Mouse (Mus musculus): Measurements from ENCODE around the gene D6Wsu163e. TPM values are rescaled to one million over a fixed set of nuclear protein-coding genes. Genes with fewer than 3 reads are reported as not detected.

Gene D6Wsu163e
- polyA plus RNA-seq, 1 experiment from 2014 or later: 29.2 TPM

DNA sequence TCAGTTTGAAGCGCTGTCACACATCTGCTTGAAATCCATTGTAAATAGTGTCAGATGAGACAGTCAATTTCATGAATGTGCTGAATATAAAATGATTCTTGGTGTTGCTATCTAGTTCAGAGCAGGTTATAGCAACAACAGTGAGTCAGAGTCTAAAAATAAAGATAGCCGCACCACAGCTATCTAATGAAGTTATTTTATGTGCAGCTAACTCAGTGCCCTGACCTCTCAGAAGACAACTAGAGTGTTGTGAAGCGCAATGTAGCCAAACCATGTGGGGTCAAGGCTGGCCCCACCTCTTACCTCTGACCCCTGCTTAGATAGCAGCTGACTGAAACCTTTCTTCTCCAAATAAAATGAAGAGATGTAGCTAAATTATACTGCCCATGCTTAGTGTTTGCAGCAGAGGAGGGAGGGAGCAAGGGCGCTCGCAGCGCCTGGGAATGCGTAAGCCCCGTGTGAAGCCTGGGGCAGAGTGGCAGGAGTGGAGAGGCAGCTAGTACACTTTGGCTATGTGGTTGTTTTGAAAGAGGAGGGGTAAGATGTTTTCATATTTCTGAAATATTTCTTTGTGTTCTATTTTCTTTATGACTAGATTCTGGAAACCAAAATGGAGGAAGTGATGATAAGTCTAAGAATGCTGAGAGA, 21.7 kb downstream of the D6Wsu163e start:
- Histone ChIP-seq H3K4me2 (no peak overlapping the region), H3K9me3 (no peaks in the 10 kb centered on the region), H3K36me3 (replicated peaks) (peaks cover 27% of the 10 kb centered on the region), H3K4me3 (no peak overlapping the region), H3K27ac (no peak overlapping the region), H3K4me1 (no peaks in the 10 kb centered on the region), H3K27me3 (replicated peaks) (no peaks in the 10 kb centered on the region), H3K9ac (no peak overlapping the region)
- no peak for ATAC-seq (replicated peaks)
- 89% methylated on average over 8 of the region's 8 CpGs for WGBS

GRCm38 (mm10) chr6:126962709-126963108, 22.9 kb downstream of the D6Wsu163e start:
- no peak for ATAC-seq (replicated peaks)
- WGBS: 91% methylated on average over 5 of the region's 5 CpGs
- H3K27ac ChIP-seq: no peak overlapping the region

DNA sequence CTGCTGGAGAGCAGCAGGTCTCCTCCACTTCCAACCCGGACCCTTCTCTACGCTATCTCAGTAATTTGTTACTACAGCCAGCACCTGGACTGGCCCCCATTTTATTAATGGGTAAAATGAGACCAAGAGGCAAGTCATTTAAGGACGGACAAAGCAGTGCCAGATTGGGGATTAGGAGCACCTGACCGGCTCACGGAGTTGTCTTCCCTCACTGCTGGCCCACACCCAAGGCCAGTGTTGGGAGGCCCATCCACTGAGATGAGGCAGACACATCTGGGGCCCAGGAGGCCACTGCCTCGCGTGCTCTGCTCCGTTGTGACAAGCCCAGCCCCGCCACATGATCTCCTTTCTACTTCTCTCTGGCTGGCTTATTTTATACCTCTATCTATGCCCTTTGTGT, 23.7 kb downstream of the D6Wsu163e start:
- Histone ChIP-seq H3K4me1 (no peaks in the 10 kb centered on the region), H3K27me3 (replicated peaks) (no peaks in the 10 kb centered on the region), H3K9me3 (no peaks in the 10 kb centered on the region), H3K36me3 (replicated peaks) (peaks cover 20% of the 10 kb centered on the region; the same call in 1 of the 2 replicates), H3K4me3 (no peak overlapping the region), H3K4me2 (no peak overlapping the region), H3K27ac (no peak overlapping the region), H3K9ac (no peak overlapping the region)
- WGBS: 88% methylated on average over 9 of the region's 9 CpGs
- no peak for ATAC-seq (replicated peaks)

More at GRCm38 (mm10) chr6:126962709-126963108, 22.9 kb downstream of the D6Wsu163e start:
- H3K27me3 ChIP-seq (replicated peaks): no peaks in the 10 kb centered on the region
- no peaks in the 10 kb centered on the region for H3K4me1 ChIP-seq
- H3K9ac ChIP-seq: no peak overlapping the region
- H3K4me3 ChIP-seq: no peak overlapping the region
- no peaks in the 10 kb centered on the region for H3K9me3 ChIP-seq
- no peak overlapping the region for H3K4me2 ChIP-seq
- peaks cover 24% of the 10 kb centered on the region; the same call in 1 of the 2 replicates for H3K36me3 ChIP-seq (replicated peaks)

- Histone ChIP-seq H3K36me3 (replicated peaks) (peaks cover 16% of the 10 kb centered on the region), H3K9me3 (no peaks in the 10 kb centered on the region), H3K9ac (no peak overlapping the region), H3K4me3 (no peak overlapping the region), H3K4me1 (no peaks in the 10 kb centered on the region), H3K4me2 (no peak overlapping the region), H3K27ac (no peak overlapping the region), H3K27me3 (replicated peaks) (no peaks in the 10 kb centered on the region)
- WGBS: 91% methylated on average over 14 of the region's 14 CpGs
- ATAC-seq (replicated peaks): no peak
Observed at GRCm38 (mm10) chr6:126966241-126967026, 26.7 kb downstream of the D6Wsu163e start.

DNA sequence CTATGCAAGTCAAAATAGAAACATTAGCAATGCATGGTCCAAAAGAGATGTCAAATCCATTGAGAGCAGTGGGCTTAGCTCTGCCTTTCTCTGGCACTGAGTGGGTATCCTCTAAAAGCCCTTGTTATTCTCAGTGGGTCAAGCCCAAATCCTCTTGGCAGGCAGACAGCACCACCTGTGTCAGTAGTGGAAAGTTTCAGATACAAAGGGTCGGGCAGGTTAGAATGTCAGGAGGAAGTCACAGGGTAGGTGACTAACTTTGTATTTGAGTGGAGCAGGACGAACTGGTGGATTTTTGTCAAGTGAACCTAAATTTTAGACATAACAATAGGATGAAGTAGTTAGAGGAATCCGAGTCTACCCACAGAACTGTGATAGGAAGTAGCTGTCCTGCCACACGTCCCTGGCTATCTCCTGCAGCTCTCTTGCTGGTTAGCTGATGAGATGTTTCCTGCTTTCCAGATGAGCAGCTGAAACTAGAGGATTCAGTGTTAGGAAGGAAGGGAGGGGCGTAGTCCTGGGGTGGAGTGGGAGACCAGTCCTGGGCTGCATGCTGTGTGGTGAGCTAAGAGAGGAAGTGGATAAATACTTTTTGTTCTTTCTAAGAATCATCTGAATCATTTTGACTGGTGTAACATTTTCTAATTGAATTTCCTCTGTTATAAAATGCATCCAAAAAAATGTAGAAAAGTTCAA, 41.9 kb downstream of the D6Wsu163e start:
- no peak overlapping the region for H3K9ac ChIP-seq
- no peak for ATAC-seq (replicated peaks)
- no peak overlapping the region for H3K27ac ChIP-seq
- WGBS: 73% methylated on average over 5 of the region's 5 CpGs
- no peaks in the 10 kb centered on the region for H3K27me3 ChIP-seq (replicated peaks)
- H3K4me1 ChIP-seq: no peaks in the 10 kb centered on the region
- no peaks in the 10 kb centered on the region for H3K36me3 ChIP-seq (replicated peaks)
- no peak overlapping the region for H3K4me2 ChIP-seq
- no peak overlapping the region for H3K4me3 ChIP-seq
- H3K9me3 ChIP-seq: no peaks in the 10 kb centered on the region

- Histone ChIP-seq H3K4me1 (no peaks in the 10 kb centered on the region), H3K27me3 (replicated peaks) (no peaks in the 10 kb centered on the region), H3K27ac (no peak overlapping the region), H3K36me3 (replicated peaks) (no peaks in the 10 kb centered on the region), H3K4me3 (no peak overlapping the region), H3K9ac (no peak overlapping the region), H3K9me3 (no peaks in the 10 kb centered on the region), H3K4me2 (no peak overlapping the region)
- WGBS: 56% methylated on average over 2 of the region's 2 CpGs
- no peak for ATAC-seq (replicated peaks)
Observed at GRCm38 (mm10) chr6:126993676-126994075, 53.9 kb downstream of the D6Wsu163e start.

GRCm38 (mm10) chr6:126995494-126995893, 55.7 kb downstream of the D6Wsu163e start:
- Histone ChIP-seq H3K27me3 (replicated peaks) (no peaks in the 10 kb centered on the region), H3K36me3 (replicated peaks) (no peaks in the 10 kb centered on the region), H3K4me1 (no peaks in the 10 kb centered on the region), H3K27ac (no peak overlapping the region), H3K9ac (no peak overlapping the region), H3K4me2 (no peak overlapping the region), H3K4me3 (no peak overlapping the region), H3K9me3 (no peaks in the 10 kb centered on the region)
- 91% methylated on average over 3 of the region's 3 CpGs for WGBS
- no peak for ATAC-seq (replicated peaks)

GRCm38 (mm10) chr6:126996399-126996798, 56.6 kb downstream of the D6Wsu163e start:
- Histone ChIP-seq H3K4me2 (no peak overlapping the region), H3K27me3 (replicated peaks) (no peaks in the 10 kb centered on the region), H3K9ac (no peak overlapping the region), H3K9me3 (no peaks in the 10 kb centered on the region), H3K4me3 (no peak overlapping the region), H3K36me3 (replicated peaks) (no peaks in the 10 kb centered on the region), H3K27ac (no peak overlapping the region), H3K4me1 (no peaks in the 10 kb centered on the region)
- ATAC-seq (replicated peaks): no peak
- WGBS: 83% methylated on average over 5 of the region's 5 CpGs

DNA sequence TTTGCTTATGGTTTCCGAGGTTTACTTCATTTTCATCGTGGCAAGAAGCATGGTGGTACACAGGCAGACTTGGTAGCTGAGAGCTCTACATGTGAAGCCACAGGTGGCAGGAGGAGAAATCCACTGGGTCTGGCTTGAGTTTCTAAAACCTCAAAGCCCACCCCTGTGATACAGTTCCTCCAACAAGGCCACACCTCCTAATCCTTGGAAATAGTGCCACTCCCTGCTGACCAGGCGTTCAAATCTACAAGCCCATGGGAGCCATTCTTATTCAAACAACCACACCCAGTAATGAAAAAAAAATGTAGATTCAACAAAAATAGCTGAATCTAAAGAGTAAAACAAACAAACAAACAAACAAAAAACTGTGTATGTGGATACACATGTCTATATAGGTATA, 65.9 kb downstream of the D6Wsu163e start:
- Histone ChIP-seq H3K27me3 (replicated peaks) (no peaks in the 10 kb centered on the region), H3K4me2 (no peak overlapping the region), H3K36me3 (replicated peaks) (no peaks in the 10 kb centered on the region), H3K4me3 (no peak overlapping the region), H3K9me3 (no peaks in the 10 kb centered on the region), H3K9ac (no peak overlapping the region), H3K27ac (no peak overlapping the region), H3K4me1 (no peaks in the 10 kb centered on the region)
- WGBS: 89% methylated on average over 3 of the region's 3 CpGs
- no peak for ATAC-seq (replicated peaks)

DNA sequence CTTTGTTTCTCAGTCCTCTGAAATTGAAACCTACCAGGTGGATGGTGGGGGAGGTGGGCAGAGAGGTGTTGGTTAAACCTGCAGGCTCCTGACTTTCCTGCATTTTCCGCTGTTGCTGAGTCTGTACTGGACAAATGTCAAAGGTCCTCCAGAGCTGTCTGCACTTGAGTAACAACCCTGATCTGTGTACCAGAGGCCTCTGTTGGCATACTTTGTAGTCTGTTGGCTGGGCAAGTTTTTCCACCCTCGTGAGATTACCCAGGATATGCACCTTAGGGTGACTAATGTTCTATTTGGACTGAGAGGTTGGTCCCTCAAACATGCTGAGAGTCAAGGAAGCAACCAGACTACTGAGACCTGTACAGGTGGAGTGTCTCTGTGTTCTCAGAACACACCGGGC, 66.8 kb downstream of the D6Wsu163e start:
- H3K9me3 ChIP-seq: no peaks in the 10 kb centered on the region
- H3K27me3 ChIP-seq (replicated peaks): no peaks in the 10 kb centered on the region
- no peak for ATAC-seq (replicated peaks)

GRCm38 (mm10) chr6:127010021-127010420, 70.3 kb downstream of the D6Wsu163e start:
- no peak overlapping the region for H3K4me3 ChIP-seq
- no peaks in the 10 kb centered on the region for H3K4me1 ChIP-seq
- no peaks in the 10 kb centered on the region for H3K27me3 ChIP-seq (replicated peaks)
- no peak overlapping the region for H3K27ac ChIP-seq
- H3K36me3 ChIP-seq (replicated peaks): no peaks in the 10 kb centered on the region
- no peak for ATAC-seq (replicated peaks)
- no peak overlapping the region for H3K9ac ChIP-seq
- H3K4me2 ChIP-seq: no peak overlapping the region
- H3K9me3 ChIP-seq: no peaks in the 10 kb centered on the region
- 83% methylated on average over 13 of the region's 13 CpGs for WGBS

More for the DNA sequence above, 66.8 kb downstream of the D6Wsu163e start:
- 90% methylated on average over 3 of the region's 3 CpGs for WGBS
- no peaks in the 10 kb centered on the region for H3K4me1 ChIP-seq
- no peak overlapping the region for H3K27ac ChIP-seq
- no peak overlapping the region for H3K4me2 ChIP-seq
- no peak overlapping the region for H3K9ac ChIP-seq
- no peak overlapping the region for H3K4me3 ChIP-seq
- no peaks in the 10 kb centered on the region for H3K36me3 ChIP-seq (replicated peaks)

DNA sequence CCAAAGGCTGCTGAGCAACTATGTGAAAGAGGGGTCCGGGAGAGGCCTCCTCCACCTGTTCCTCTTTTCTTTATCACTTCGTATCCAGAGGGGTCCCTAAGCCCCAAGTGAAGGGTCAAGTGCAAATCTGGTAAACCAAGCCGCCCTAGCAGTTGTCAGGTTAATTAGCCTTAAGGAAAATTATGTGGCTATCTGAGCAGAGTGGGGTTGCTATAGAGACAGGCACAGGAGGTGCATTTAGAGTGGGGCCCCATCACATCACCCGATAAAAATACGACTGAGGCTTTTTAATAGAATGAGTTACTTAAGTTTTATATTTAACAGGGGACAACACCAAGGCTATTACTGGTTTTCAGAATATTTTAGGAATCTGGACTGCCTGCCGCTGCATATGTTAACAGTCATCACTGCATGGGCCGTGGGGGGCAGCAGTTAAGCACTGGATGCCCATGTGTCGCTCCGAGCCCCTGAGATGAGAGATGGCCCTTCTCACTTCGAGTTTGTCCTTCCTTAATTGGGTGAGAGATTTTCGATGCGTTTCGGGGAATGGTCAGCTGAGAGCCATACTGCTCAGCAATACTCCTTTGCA, 72.3 kb downstream of the D6Wsu163e start:
- Histone ChIP-seq H3K9ac (no peak overlapping the region), H3K27me3 (replicated peaks) (no peaks in the 10 kb centered on the region), H3K4me3 (no peak overlapping the region), H3K9me3 (no peaks in the 10 kb centered on the region), H3K4me1 (no peaks in the 10 kb centered on the region), H3K27ac (no peak overlapping the region), H3K36me3 (replicated peaks) (no peaks in the 10 kb centered on the region), H3K4me2 (no peak overlapping the region)
- no peak for ATAC-seq (replicated peaks)
- WGBS: 72% methylated on average over 13 of the region's 13 CpGs
